Mouse (Mus musculus): ENCODE measurements at regions not wholly inside any gene's neighbourhood (a gene's known extent, or its start where the extent isn't known, plus 50 kb on each side); places are given as distances from the start of the nearest gene placed in this dataset.

DNA sequence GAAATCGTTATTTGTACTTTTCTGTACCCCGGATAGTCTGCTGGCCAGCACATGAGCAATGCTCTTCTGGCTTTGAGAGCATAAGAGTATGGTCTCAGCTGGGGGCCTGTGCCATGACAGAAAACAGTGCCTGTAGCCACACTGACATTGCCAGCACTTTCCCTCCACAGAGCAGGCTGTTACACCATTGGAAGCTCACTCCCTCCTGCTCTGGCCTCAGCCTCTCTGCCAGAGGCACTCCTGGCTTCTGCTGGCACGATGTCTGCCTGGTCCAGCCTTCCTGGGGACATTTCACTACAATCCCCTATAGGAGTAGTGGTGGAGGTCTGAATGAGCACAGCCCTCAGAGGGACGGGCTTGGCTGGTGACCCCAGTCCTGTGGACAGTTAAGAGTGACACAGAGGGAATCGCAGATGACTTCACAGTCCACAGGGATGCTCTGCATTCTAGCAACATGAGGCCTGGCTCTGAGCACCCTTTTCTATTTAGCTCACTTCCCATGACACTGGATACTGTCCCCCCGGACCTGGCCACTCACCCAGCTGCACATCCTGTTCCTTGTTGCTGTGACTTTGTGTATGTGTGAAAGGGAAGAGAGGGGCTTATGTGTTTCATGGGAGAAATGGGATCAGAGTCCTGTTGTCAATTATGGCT, 100.9 kb downstream of the Gas1 start:
- TF ChIP-seq CTCF (IDR thresholded peaks at IDR 0.05; ENCODE audit: extremely low read depth, insufficient read depth, low read length) (no peak), POLR2A (IDR thresholded peaks at IDR 0.05; ENCODE audit: extremely low read depth, insufficient read depth, low read length) (no peak)

Data from cortical plate, adult 2 months (tissue).